Mouse (Mus musculus) frontal cortex, postnatal 10 days (tissue): ENCODE data around the gene Ncln.
A peak's percentile ranks its signal among the peaks of the same experiment; 100 is the strongest.

ENCODE experiments used
- DNase-seq, 2 experiments: peaks; one replicate each; pipeline ENCODE4 v3.0.0; 2022; ENCODE audit warnings: low spot score in 2 of 2, mixed read lengths in 1 of 2

Gene Ncln

DNA sequence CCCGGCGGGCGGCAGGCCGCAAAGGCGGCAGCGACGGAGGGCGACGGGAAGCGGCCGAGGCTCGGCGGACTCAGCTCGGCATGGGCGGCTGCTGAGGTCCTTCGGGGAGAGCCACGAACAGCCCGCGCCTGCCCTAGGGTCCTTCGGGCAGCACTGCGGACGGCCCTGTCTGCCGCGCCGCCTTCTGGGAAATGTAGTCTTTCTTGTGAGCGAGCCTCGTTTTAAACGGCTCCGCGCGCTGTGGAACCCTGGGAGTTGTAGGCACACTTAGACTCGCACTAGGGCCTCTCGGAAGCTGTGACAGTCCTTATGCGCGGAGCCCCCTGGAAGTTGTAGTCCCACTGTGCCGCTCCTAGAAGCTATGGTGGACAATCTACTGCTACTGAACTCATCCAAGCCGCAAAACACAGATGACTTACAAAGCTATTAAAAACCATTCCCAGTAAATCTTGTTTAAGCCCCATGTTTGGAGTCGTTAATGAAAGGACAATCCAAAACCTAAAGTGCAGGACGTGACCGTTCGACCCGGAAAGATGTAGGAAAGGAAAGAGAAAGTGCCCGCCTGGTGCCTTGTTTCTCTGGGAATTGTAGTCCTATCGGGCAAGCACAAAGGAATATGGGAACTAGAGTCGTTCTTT, at the start of gene Ncln:
TSS of gene Ncln (minus strand) at position 129 of the 638 bp plus-strand sequence.
- DNase-seq: peak; percentile 96 to 98

DNA sequence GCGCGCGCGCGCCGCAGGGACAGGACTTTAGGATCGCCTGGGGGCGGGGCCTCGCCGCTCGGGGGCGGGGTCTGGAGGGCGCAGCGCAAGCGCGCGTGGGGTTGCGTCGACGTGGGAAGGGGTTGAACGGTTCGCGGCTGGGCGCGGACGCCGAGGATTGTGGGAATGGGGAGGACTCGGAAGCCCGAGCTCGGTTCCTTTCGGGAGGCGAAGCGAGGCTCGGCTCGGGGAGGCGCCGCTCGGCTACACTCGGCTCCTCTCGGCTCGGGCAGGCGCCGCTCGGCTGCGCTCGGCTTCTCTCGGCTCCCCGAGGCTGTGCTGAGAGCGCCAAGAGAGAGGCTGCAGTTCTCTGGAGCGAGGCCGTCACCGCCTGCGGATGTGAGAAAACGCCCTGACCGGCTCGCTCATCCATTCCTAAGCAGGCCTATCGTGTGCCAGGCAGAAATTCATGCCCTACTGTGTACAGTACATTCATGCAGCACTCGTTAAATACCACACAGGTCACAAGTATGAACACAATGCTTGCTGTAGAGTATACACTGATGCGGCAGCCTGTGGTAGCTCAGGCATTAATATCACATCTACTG, 49.1 kb upstream of the Ncln start, which contains the start of gene Gna11:
TSS of gene Gna11 (minus strand) at position 30 of the 587 bp plus-strand sequence.
- DNase-seq: peak; percentile 99 to 100

DNA sequence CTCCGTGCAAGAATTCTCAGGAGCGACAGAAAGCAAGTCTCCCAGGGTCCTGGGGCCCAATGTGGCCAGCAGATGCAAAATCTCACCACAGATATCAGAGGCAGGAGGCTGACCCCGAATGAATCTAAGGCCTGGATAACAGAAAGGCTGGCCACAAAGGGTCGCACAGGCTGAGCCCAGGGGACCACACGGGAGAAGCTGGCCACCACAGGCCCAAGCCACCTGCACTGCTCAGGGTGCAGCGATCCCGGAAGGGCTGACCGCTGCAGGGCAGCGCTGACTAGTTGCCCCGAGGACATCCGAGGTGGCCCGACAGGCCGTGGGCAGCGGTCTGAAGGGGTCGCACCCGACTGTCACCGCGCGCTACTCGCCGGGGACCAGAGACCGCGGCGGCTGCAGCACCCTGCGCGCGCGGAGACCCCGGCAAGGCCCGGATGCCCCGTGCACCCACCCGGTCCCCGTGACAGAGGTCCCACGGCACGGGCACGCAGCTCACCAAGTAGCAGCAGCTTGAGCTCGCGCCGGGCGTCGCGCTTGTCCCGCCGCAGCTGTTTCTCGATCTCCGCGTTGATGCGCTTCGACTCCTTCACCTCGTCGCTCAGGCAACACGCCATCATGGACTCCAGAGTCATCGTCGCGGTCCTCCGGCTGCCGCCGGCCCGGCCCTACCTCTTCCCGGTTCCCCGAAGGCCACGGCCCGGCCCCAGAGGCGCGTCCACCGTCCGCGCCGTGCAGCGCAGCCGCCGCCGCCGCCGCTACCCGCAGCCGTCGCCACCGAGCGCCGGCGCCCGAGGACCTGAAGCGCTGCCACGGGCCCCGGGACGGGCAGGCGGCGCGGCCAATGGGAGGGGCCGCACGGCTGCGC, 48.3 kb upstream of the Ncln start:
- DNase-seq: no peak

DNA sequence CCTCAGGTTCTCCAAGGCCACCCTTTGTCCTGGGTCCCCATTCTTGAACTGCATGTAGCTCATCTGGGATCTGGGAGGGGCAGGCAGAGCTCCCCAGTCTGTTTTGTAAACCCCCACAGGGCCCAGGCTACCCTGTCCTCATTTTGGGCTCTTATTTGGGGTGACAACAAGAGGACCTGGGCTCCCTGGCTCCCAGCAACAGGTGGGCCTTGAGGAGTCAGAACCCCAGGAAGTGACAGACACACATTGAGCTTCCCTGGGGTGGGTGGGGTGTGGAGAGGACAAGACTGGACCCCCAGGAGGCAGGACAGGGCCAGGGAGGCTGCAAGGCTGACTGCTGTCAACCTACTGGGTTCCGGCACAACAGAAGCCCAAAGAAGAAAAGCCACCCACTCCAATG, 47.4 kb upstream of the Ncln start:
- DNase-seq: no peak

DNA sequence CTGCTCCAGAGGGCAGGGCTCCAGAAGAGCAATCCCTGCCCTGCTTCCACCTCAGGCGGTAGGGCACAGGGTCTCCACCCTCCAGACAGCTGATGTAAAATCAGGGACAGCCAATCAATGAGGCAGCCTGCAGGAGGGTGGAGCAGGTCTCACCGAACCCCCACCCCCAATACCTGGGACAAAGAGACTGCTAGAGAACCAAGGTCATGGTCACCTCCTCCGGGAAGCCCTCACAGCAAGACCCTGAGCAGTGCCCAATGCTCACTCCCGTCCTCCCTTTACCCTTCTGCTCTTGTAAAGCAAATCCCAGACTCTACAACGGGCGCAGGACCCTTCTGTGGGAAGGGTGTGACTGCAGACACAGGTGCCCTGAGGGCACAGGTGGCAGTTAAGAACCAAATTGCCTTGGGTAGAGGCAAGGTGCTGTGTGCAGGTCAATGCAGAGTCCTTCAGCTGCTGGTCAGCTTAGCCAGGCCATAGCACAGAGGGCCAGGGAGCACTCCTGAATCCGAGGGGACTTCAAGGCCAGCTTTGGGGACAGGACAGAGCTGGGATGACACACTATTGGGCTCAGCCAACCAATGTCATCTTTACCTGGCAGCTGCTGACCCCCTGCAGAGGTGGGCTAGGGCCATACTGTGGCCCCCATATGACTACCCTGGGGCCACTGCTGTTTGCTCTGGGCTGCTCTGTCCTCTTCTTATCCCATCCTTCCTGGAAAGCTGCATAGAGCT, 46.7 kb upstream of the Ncln start:
- DNase-seq: no peak

DNA sequence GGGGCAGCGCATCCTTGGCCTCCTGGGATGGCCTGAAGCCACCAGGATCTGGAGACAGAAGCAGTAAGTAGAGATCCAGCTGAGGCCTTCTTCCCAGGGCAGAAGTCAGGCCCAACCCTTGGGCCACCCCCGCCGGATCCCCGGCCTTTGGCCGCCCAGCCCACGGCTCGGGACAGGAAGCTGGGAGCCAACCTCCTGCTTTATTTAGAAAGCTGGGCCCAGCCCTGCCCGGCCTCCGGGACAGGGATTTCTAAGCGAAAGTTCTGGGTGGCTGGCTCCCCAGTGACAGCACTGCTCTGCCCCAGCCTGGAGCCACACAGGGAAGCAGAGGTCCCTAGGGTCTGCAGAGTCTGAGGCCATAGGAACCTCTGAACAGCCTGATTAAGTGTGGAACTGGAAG, 45.6 kb upstream of the Ncln start:
- DNase-seq: no peak

DNA sequence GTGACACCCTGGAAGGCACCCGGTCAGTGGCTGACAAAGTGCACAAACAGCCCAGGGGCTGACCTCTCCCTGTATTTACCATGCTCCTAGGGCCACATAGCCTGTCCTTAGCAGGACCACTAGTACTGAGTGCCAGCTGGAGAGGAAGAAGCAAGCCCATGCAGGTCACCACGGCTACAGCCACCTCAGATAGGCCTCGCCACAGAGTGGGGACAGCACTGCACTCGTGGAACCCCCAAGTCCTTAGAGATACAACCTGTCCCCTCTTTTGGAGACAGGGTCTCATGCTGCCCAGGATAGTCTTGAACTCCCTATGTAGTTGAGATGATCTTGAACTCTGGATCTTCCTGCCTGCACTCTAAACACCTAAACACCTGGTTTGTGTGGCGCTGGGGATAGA, 45.2 kb upstream of the Ncln start:
- no peak for DNase-seq

DNA sequence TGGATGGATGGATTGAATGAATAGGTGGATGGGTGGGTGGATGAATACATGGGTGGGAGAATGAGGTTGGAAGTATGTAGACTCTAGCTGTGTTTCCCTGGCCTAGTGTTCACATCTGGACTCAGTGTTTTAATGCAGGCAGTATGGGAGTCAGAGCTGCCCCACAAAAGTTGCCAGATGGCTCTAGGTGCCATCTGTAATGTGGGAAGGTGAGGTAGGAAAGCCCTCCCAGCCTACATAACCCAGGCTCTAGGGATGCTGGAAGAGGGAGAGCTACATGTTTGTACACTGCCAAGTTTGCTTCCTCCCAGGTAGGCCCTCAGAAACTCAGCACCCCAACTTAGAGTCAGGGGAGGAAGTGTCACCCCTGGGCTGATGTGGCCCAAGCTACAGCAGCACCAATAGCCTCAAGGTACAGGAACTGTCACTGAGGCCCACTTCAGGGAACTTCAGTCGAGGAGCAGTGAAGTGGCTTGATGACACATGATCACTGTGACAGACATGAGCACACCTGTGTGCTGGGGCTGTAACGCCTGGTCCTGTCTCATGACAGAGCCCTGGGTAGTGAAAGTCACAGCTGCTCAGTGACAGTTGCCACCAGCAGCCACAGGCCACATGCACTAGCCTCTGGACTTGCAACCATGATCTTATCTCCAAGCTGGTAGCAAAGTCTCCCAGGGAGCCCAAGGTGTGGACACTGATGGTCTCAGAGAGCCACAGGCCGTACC, 42.3 kb upstream of the Ncln start:
- DNase-seq: no peak

DNA sequence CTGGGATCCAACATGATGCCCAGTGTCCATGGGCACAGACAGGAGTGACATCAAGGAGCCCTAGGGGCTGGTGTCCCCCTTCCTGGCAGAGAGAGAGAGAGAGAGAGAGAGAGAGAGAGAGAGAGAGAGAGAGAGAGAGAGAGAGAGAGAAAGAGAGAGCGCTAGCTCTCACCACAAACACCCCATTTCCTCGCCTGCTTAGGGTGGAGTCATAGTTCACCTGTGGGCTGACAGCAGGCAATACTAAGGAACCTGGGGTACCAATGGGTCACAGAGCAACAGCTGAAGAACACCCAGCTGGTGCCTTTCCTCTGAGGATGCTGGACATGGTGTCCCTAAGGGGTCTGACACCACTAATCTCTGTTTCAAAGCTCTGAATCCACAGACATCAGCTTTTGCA, 41.2 kb upstream of the Ncln start:
- DNase-seq: no peak

DNA sequence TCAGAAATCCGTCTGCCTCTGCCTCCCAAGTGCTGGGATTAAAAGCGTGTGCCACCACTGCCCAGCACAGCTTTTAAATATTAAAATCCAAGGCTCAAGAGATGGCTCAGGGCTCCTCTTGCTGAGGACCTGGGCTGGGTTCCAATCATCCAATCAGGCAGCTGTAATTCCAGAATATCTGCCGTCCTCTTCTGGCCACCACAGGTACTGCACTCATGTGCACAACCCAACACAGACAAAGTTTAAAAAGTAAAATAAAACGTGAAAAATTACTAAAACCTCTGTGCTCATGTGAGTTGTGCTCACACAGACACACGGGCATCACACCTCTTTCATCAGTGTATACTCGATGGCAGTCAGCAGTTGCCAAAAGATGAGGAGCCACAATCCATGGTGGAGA, 40.5 kb upstream of the Ncln start:
- no peak for DNase-seq

DNA sequence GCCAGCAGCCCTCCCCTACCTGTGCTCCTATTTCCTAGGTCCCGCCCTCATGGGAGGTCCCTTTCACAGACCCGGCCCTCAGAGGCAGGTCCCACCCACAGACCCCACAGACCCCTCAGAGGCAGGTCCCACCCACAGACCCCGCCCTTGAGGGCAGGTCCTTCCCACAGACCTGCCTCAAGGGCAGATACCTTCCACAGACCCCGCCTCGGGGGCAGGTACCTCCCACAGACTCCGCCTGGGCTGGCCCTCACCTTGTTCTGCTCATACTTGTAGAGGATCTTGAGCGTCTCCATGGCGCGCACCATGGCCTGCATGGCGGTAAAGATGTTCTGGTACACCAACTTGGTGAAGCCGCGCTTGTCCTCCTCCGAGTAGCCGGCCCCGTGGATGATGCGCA, 38.6 kb upstream of the Ncln start:
- DNase-seq: no peak

DNA sequence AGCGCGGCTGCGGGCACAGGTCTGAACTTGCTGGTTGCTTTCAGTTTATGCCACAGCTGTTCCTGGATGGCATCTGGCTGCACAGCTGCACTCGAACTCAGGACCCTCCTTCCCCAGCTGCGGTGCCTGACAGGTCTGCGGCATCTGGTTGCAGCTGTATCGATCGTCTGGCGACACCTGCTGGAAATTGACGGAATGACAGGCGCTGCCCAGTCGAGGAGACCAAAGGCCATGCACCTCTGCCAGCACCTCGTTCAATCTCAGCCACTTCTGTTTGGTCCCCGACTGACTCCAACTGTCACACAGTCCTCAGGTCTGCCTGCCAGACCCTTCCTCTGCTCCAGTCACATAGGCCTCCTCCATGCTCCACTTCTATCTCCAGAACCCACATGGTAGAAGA, 30.6 kb upstream of the Ncln start:
- DNase-seq: peak in 1 of 2 experiments; percentile 66

DNA sequence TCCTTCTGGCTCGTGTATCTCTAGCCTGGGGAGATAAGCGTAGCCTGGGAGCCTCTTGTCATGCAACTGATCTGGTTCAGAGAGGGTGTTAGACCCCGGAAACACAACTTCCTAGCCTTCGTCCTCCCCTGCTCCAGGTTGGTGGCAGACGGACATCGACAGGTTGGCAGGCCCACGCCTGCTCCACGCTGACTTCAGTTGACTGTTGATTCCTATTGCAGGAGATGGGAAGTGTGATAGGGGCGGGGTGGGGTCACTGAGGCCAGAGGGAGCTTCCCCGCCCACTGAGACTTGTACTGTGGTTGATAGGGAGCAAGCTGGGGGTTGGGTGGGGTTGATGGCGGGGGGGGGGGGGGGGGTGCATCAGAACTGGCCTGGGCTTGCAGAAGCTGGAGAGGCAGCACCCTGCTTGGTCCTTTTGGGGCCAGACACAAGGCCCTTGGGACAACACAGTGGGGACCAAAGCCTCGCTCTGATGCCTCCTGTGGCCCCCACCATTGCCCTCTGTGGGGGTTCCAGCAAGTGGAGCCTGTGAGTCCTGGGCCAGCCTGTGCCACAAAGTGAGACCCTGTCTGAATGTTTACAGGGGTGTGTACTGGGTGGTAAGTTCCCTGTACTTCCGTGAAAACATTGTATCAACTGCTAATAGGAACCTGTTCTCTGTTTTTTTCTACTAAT, 29.0 kb upstream of the Ncln start:
- DNase-seq: no peak

DNA sequence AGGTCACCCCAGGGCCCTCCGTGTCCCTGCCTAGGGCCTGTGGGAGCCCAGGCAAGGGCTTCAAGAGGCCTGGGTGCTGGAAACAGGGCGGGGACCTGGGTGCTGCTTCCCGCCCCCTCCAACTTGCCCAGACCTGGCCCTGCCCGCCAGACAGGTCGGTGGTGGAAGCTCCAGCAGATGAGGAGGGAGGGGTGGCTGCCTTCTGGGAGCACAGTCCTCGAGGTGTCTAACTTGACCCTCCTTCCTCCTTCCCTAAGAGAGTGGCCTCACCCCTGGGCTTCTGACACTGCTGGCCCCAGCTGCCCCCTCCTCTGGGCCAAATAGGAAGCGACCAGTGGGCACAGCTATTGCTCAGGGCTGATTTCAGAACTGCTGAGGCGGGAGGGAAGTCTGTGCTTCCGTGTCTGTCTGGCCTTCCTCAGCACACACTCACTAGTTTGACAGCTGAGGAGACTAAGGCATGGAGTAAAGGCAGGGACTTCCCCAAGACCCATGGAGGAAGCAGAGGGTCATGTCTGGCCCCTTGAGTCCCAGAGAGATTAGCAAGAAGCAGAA, 27.9 kb upstream of the Ncln start, which contains the start of gene Gna15:
TSS of gene Gna15 (minus strand) at position 175 of the 555 bp plus-strand sequence.
- DNase-seq: no peak

DNA sequence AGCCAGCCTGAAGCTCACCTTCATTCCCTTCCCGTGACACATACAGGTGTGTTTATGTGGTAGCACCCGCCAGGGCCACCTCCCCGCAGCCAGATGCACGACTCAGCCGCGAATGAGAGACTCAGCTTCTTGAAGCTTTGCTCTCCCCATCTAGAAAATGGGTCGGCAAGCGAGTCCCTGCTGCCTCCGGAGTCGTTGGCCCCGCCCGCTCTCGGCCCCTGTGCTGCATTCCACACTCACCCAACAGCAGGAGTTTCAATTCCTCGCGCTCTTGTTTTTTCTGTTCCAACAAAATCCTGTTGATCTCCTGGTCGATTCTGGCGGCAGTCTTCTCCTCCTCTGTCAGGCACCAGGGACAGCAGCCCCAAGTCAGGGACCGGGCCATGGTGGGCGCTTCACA, 27.4 kb upstream of the Ncln start:
- DNase-seq: no peak

DNA sequence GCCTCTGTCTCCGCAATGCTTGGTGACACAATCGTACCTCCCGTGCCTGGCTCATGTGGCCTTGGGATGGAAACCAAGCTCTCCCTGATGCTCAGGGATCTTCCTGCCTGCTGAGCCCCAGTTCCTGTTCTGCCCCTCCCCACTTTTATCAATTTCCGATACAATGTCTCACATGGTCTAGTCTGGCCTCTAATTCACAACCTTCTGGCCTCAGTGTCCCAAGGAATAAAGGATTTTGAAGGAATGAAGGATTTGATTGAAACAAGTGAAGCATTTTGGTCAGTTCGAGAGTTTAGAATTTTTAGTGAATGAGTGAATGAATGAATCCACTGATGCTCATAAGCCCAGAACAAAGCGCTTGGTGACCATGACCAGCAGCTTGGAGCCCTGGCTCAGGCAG, 26.9 kb upstream of the Ncln start:
- DNase-seq: no peak

DNA sequence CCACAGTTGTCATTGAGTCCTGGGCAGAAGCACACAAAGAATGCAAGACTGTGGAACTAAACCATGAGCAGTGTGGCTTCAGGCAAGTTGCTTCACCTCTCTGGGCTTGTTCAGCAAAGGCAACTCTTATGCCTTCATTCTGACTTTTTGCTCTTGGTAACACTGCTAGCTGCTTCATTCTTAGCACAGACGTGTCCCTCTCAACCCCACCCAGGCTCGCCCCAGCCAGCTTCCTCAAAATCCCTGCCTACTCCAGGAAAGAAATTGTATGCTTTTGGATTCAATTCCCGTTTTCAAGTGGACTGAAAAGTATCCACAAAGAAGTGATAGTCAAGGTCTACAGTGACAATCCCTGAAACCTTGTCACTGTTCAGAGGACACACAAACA, 23.8 kb upstream of the Ncln start:
- no peak for DNase-seq

DNA sequence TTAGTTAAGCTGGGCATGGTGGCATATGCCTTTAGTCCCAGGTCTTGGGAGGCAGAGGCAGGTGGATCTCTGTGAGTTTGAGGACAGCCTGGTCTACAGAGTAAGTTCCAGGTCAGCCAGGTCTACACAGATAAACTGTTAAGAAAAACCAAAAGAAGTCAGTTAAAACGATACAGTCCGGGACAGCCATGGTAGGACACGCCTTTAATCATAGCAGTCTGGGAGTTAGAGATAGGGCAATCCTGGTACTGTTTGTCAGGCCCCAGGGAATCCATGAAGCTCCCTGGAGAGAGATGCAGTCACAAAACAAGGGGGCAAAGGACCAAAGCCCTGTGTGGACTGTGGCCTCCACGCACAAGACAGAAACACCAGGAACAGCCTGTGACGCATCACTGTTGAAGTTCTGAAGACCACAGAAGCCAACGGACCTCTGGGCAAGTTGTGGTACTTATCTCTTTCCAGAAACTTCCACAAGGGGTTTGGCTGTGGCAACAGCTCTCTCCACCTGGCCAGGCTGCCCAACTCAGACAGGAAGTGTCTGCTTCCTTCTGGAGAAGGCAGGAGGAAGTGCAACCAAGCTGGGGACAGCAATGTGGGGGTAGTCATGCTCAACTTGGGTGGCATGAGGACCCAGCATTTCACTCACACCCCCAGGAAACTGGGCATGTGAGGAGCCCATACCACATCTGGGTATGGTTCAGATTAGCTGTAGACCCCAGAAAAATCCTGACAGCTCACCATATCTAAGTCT, 23.2 kb upstream of the Ncln start:
- no peak for DNase-seq

DNA sequence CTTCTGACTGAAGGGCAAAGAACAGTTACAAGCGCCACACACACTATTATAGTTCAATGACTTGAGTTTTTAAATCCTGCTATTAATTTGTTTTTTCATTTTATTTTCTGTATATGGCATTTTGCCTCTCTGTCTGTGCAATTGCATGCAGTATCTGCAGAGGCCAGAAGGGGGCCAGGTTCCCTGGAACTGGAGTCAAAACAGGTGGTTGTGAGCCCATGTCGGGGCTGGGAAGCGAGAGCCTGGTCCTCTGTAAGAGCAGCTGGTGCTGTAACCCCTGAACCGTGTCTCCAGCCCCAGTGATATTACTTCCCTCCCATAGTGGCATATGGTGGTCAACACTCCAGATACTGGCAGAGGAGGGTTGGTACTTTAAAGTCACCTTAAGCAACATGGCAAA, 22.4 kb upstream of the Ncln start:
- DNase-seq: no peak

DNA sequence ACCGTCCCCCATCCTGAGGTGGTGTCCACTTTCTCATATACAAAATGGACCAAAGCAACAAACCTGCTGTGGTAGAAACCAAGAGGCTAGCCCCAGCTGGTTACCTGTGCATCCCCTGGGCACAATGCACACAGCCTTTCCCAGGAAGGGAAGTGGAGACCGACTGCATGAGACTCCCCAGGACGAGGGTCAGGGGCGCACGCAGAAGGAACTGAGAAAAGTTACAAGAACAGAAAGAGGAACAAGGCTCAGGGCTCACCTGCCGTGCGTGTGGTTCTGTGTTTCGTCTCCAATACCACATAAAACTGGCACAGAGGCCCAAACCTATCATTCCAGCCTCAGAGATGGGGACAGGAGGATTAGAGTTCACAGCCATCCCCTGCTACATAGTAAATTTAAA, 21.0 kb upstream of the Ncln start:
- DNase-seq: no peak
